Mouse (Mus musculus) olfactory bulb, adult 2 months (tissue): ENCODE measurements around the gene Begain.

Experiments used
- CTCF ChIP-seq: fragments of 200-500 bp; IDR thresholded peaks from 2 replicates; pipeline ENCODE4 v1.5.1; 2012; ENCODE audit warnings: low read depth, mild to moderate bottlenecking, low read length, moderate library complexity; ENCODE audit not compliant: insufficient read depth
- POLR2A ChIP-seq: fragments of 200-500 bp; IDR thresholded peaks from 2 replicates; pipeline ENCODE4 v1.6.1; 2012; ENCODE audit warnings: mild to moderate bottlenecking, low read depth, low read length, moderate library complexity; ENCODE audit not compliant: insufficient read depth

GRCm38 (mm10) chr12:109083476-109083875, 15.5 kb upstream of the Begain start:
- TF ChIP-seq CTCF (no peak), POLR2A (no peak)
